Mouse (Mus musculus) brain, embryonic 18.5 days (tissue): ENCODE results near the gene Gm3182.
"Not testable (repeated sequence)": the region's sequence is repeated elsewhere in the genome, so short reads cannot be mapped to it uniquely, and the experiment has no call there.

Experiments
- DNase-seq: peaks from one replicate; pipeline ENCODE4 v3.0.0-alpha.2; 2012; ENCODE audit warnings: low read depth, low spot score

Gm3182 gene

DNA sequence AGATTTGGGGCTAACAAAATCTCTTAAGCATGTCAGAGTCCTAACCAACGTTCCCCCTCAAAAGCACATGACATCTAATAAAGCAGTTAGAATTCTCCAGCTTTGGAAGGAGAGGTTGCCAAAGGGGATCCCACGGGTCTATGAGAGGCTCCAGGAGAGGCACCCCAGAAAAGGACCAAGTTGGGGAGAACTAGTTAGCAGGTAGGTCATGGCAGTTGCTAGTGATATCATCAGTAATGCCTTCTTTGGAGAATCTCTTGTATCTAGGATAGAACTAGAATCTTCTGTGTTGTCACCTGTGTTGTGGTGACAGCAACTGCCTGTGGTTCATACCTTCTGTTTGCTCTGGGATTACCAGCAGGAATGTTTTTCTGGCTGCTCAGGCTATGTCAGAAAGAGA lies at the start of gene Gm3182:
TSS of gene Gm3182 (plus strand) at position 301 of the 400 bp plus-strand sequence.
- not testable (repeated sequence) for DNase-seq

DNA sequence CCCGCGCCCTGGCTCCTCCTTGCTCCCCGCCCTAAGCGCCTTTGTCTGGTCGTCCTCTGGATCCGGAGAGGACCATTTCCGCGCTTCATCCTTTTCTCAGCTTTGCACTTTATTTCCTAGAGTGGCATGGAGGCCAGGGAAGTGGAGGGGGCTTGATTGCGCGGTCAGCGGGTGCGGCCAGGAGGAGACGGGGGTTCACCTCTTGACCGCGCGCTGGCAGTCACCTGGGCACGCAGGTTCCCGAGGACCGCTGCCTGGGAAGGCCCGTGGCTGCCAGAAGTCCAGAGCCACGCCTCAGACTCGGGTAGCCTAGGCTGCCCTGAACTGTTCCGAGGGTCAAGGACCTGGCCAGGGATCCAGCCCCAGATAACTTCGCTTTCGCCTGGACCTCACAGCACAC lies 17.9 kb downstream of the Gm3182 start:
- DNase-seq = not testable (repeated sequence)
